Mouse (Mus musculus) heart, adult 2 months (tissue): Measurements from ENCODE around the gene Zmiz2.

Source experiments
- CTCF ChIP-seq: fragments of 200-600 bp; IDR thresholded peaks from 2 replicates; pipeline ENCODE4 v1.8.1; 2022; ENCODE audit warnings: antibody characterized with exemption, mild to moderate bottlenecking, moderate library complexity
- EP300 ChIP-seq: fragments of 200-500 bp; IDR thresholded peaks from 2 replicates; pipeline ENCODE4 v1.6.1; 2011; ENCODE audit warnings: low read depth, low read length, control low read depth; ENCODE audit not compliant: insufficient read depth
- POLR2A ChIP-seq: fragments of 200-500 bp; IDR thresholded peaks from 2 replicates; pipeline ENCODE4 v1.6.1; 2011; ENCODE audit warnings: mild to moderate bottlenecking, low read depth, low read length, control low read depth; ENCODE audit not compliant: insufficient read depth

DNA sequence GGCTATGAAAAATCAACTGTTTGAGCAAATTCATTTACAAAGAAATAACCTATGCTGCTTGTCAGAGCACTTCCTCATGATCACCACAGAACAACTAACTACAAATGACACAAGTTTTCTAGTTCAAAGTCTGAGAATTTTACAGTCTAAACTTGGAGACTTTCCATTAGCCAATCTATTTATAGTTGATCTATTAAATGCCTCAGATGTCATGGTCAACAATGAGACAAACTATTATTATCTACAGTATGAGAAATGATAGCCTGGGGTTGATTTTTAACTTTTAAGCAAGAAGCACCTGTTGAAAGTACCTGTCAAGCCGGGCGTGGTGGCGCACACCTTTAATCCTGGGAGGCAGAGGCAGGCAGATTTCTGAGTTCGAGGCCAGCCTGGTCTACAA, 53.7 kb downstream of the Zmiz2 start:
- TF ChIP-seq EP300, result no peak
- no peak for TF ChIP-seq CTCF
- TF ChIP-seq POLR2A, result no peak
